Mouse (Mus musculus) embryonic facial prominence, embryonic 11.5 days (tissue): Measurements from ENCODE around the gene Cd180. TPM values are rescaled to one million over a fixed set of nuclear protein-coding genes. Genes with fewer than 3 reads are reported as not detected.

Experiments
- ATAC-seq: fragments of 200-750 bp; cut with Nextera tagmentation; replicated peaks from 2 replicates; pipeline ENCODE4 v1.8.0; 2017; ENCODE audit warnings: low read depth; ENCODE audit not compliant: insufficient number of reproducible peaks, low FRiP score, low TSS enrichment
- DNase-seq: peaks from one replicate; pipeline ENCODE4 v3.0.0-alpha.2; 2015; ENCODE audit warnings: low spot score
- H3K27ac ChIP-seq: fragments of 300-500 bp; sonication (generic); replicated peaks from 2 replicates; pipeline ENCODE4 v1.5.1; 2014; ENCODE audit warnings: mild to moderate bottlenecking, low read depth, low read length, control low read depth
- H3K27me3 ChIP-seq: fragments of 300-500 bp; sonication (generic); 2 replicates; pipeline ENCODE4 v1.6.1; 2014; ENCODE audit warnings: mild to moderate bottlenecking, low read length, moderate library complexity, mixed read lengths; ENCODE audit not compliant: control insufficient read depth, insufficient read depth
- H3K36me3 ChIP-seq: fragments of 300-500 bp; sonication (generic); replicated peaks from 2 replicates; pipeline ENCODE4 v1.6.1; 2014; ENCODE audit warnings: low read depth, mild to moderate bottlenecking, low read length, moderate library complexity, mixed read lengths; ENCODE audit not compliant: control insufficient read depth, insufficient read depth
- H3K4me1 ChIP-seq: fragments of 300-500 bp; sonication (generic); 2 replicates; pipeline ENCODE4 v1.6.1; 2014; ENCODE audit warnings: low read length, mixed read lengths; ENCODE audit not compliant: control insufficient read depth, insufficient read depth
- H3K4me2 ChIP-seq: fragments of 300-500 bp; sonication (generic); 2 replicates; pipeline ENCODE4 v1.6.1; 2014; ENCODE audit warnings: low read depth, mild to moderate bottlenecking, control low read depth, low read length, moderate library complexity
- H3K4me3 ChIP-seq: fragments of 300-500 bp; sonication (generic); 2 replicates; pipeline ENCODE4 v1.5.1; 2014; ENCODE audit warnings: low read depth, low read length, control low read depth
- H3K9ac ChIP-seq: fragments of 300-500 bp; sonication (generic); replicated peaks from 2 replicates; pipeline ENCODE4 v1.6.1; 2014; ENCODE audit warnings: mild to moderate bottlenecking, control low read depth, low read length
- H3K9me3 ChIP-seq: fragments of 300-500 bp; sonication (generic); replicated peaks from 2 replicates; pipeline ENCODE4 v1.6.1; 2016; ENCODE audit warnings: mild to moderate bottlenecking, low read length, inconsistent platforms, mixed read lengths; ENCODE audit not compliant: control insufficient read depth
- WGBS: fragments of 180-500 bp; shearing (Covaris S2); extraction: QIAGEN DNeasy Blood & Tissue Kit; methylation state at CpG from one replicate; pipeline ENCODE4 v1.1.7; 2014; 5-methylcytosine and 5-hydroxymethylcytosine counted together
- polyA plus RNA-seq: library from polyadenylated mRNA; unstranded; fragments of >200 nt; fragmentation: Nextera tagmentation; extraction: Ambion mirVana; gene quantifications from 2 replicates; pipeline ENCODE4 v1.2.1, GENCODE M21; 2014

Gene Cd180
- polyA plus RNA-seq, 1 experiment from 2014 or later: 0.38 TPM

DNA sequence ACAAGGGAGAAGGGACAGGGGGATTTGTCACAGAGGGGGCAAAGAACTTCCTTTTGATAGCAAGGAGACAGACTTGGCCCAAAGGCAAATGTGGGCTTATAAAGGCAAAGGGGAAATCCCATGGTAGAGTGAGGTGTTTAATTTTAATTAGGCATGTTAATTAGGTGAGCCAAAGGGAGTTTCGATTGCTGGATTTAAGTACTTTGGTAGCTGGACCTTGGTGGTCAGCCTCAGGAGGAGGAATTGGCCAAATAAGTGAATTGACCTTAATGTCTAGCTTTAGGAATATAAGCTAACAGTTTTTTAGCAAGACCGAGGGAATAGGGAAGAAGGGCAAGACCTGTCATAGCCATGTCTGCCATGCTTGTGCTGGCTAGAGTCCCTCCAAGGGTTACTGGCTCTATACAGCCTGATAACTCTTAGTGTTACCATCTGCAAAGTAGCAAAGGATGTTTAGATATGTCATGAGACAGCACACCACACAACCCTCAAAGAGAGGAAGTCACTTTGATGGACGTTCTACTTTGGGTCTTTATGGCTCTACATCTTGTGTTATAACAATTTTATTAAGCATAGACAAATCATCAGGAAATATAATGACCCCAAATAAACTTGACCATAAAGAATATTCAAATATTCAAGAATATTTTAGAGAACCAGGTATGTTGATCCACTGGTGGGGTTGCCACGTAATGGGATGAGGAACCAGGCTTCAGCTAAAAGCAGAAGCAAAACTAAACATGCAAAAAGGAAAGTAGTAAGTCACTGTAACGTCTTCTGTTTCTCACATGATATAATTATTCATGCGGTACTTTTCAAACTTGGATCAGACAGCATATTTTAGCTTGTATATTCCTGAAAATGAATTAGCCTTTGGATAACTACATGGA is 3.9 kb upstream of the Cd180 start:
- WGBS: 87% methylated on average over 6 of the region's 6 CpGs
- no peak for ATAC-seq
- H3K36me3 ChIP-seq: no peaks in the 10 kb centered on the region

GRCm38 (mm10) chr13:102690184-102690583 is 3.2 kb upstream of the Cd180 start:
- no peaks in the 10 kb centered on the region for H3K36me3 ChIP-seq
- no peaks in the 10 kb centered on the region for H3K27me3 ChIP-seq
- H3K9me3 ChIP-seq: no peaks in the 10 kb centered on the region
- no peak overlapping the region for H3K9ac ChIP-seq
- WGBS: 91% methylated on average over 5 of the region's 5 CpGs
- no peaks in the 10 kb centered on the region for H3K4me1 ChIP-seq
- H3K4me2 ChIP-seq: no peak overlapping the region
- no peak overlapping the region for H3K4me3 ChIP-seq
- H3K27ac ChIP-seq: no peak overlapping the region
- DNase-seq: no peak
- ATAC-seq: no peak

More for the DNA sequence above, 3.9 kb upstream of the Cd180 start:
- Histone ChIP-seq H3K9me3 (no peaks in the 10 kb centered on the region), H3K9ac (no peak overlapping the region), H3K27ac (no peak overlapping the region), H3K4me1 (no peaks in the 10 kb centered on the region), H3K4me3 (no peak overlapping the region), H3K4me2 (no peak overlapping the region), H3K27me3 (no peaks in the 10 kb centered on the region)
- no peak for DNase-seq

GRCm38 (mm10) chr13:102691408-102692150 is 1.8 kb upstream of the Cd180 start:
- DNase-seq (no peak), ATAC-seq (no peak)
- H3K4me2 ChIP-seq: no peak overlapping the region
- H3K9ac ChIP-seq: no peak overlapping the region
- WGBS: 74% methylated on average over 11 of the region's 11 CpGs
- no peaks in the 10 kb centered on the region for H3K9me3 ChIP-seq
- H3K4me3 ChIP-seq: no peak overlapping the region
- H3K27ac ChIP-seq: no peak overlapping the region
- H3K4me1 ChIP-seq: no peaks in the 10 kb centered on the region
- H3K27me3 ChIP-seq: no peaks in the 10 kb centered on the region
- no peaks in the 10 kb centered on the region for H3K36me3 ChIP-seq

- H3K27ac ChIP-seq: no peak overlapping the region
- H3K27me3 ChIP-seq: no peaks in the 10 kb centered on the region
- no peak overlapping the region for H3K4me3 ChIP-seq
- 92% methylated on average over 7 of the region's 7 CpGs for WGBS
- no peak for ATAC-seq
- peaks cover 5% of the 10 kb centered on the region for H3K4me1 ChIP-seq
- H3K9ac ChIP-seq: no peak overlapping the region
- H3K4me2 ChIP-seq: no peak overlapping the region
- H3K9me3 ChIP-seq: no peaks in the 10 kb centered on the region
- no peak for DNase-seq
- H3K36me3 ChIP-seq: no peaks in the 10 kb centered on the region
Measured at GRCm38 (mm10) chr13:102694154-102694553, 796 bp downstream of the Cd180 start.

GRCm38 (mm10) chr13:102695121-102695905 is 2.0 kb downstream of the Cd180 start:
- no peak overlapping the region for H3K4me2 ChIP-seq
- peaks cover 5% of the 10 kb centered on the region for H3K4me1 ChIP-seq
- H3K36me3 ChIP-seq: no peaks in the 10 kb centered on the region
- DNase-seq (no peak), ATAC-seq (no peak)
- no peaks in the 10 kb centered on the region for H3K27me3 ChIP-seq
- H3K4me3 ChIP-seq: no peak overlapping the region
- H3K9me3 ChIP-seq: no peaks in the 10 kb centered on the region
- H3K9ac ChIP-seq: no peak overlapping the region
- WGBS: 70% methylated on average over 7 of the region's 7 CpGs
- H3K27ac ChIP-seq: no peak overlapping the region

DNA sequence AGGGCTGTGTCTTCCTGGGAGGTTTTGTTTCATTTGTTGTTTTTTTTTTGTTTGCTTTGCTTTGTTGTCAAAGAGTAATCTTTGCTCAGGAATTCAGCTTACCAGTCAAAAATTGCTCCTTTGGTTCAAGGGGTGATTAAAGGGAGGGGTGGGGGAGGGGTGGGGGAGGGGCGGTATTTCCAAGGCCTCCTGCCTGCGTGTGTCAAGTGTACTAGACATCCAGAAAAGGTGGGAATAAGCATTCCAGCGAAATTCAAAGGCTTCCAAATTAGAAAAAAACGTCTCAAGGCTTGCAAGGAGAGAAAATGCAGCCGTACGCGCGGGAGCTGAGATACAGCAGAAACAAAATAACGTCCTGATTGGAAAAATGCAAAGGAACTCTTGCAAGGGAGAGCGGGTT is 5.0 kb downstream of the Cd180 start:
- no peak for ATAC-seq
- no peak overlapping the region for H3K27ac ChIP-seq
- peak; percentile 22 for DNase-seq
- H3K4me3 ChIP-seq: no peak overlapping the region
- no peaks in the 10 kb centered on the region for H3K36me3 ChIP-seq
- H3K4me2 ChIP-seq: peak overlapping the region; percentile 1; the same call in 1 of the 2 replicates
- peaks cover 5% of the 10 kb centered on the region for H3K4me1 ChIP-seq
- H3K9ac ChIP-seq: peak overlapping the region; percentile 43
- H3K27me3 ChIP-seq: no peaks in the 10 kb centered on the region
- 33% methylated on average over 10 of the region's 10 CpGs for WGBS
- H3K9me3 ChIP-seq: no peaks in the 10 kb centered on the region

DNA sequence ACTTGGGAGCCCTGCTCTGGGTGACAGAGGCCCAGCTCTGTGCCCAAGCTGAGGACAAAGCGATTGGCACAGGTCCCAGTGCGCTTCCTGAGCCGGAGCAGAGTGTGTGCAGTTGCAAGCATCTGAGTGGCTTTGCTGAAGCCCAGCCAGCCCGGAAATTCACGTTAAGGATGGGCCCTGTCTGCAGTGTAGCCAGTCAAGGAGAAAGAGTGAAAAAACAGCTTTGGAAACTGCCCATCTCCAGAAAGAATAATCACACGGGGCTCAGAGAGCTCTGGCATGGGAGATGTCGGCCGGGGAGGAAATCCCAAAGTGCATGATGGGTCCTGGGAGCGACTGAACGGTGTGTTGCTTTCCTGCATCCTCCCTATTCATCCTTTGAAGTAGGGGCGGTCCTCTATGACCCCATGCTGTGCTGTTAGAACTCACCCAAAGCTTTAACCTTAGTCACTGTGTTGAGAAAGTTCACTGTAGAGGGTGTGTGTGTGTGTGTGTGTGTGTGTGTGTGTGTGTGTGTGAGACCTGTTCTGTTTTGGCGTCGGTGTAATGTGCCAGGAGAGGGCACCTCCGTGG is 5.5 kb downstream of the Cd180 start:
- Histone ChIP-seq H3K36me3 (no peaks in the 10 kb centered on the region), H3K4me3 (no peak overlapping the region)
- ATAC-seq: 0 out of 2 replicates have a peak, but pooled peaks have one; percentile 48

More for the DNA sequence above, 5.5 kb downstream of the Cd180 start:
- WGBS: 44% methylated on average over 14 of the region's 14 CpGs
- H3K9ac ChIP-seq: peak overlapping the region; percentile 43
- peak overlapping the region; percentile 1; the same call in 1 of the 2 replicates for H3K4me2 ChIP-seq
- no peak overlapping the region for H3K27ac ChIP-seq
- H3K4me1 ChIP-seq: peaks cover 5% of the 10 kb centered on the region
- DNase-seq: no peak
- no peaks in the 10 kb centered on the region for H3K9me3 ChIP-seq
- H3K27me3 ChIP-seq: no peaks in the 10 kb centered on the region
